Mouse (Mus musculus): ENCODE measurements around the gene Myl9.

Myl9 gene

DNA sequence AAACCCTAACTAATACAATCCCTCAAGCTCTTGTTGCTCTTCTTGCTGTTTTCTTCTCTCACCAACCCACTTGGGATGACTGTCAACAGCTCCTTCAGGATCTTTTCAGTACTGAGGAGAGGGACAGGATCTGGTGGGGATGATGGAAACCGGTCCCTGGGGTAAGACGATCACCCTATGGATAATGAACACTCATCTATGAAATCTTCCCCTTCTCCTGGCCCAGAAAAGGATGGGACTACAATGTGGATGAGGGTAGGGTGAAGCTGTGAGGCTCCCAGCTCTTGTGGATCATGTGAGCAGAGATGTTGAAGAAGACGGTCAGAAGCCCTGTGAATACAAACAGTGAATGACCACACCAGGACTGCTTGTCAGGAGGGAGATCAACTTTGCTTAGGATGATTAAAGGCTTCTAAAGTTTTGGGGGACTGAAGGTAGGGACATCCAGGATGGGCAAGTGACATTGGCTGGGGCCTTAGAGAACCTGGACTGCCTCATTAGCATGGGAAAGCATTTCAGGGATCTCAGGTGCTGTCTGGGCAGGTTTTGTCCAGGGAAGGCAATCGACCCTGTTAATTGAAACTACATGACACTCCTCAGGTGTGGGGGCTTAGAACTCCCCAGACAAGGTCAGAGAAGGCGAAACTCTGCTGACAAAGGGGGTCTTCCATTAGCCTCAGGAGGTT, 12.0 kb downstream of the Myl9 start:
- 87% methylated on average over 5 of the region's 5 CpGs for WGBS

DNA sequence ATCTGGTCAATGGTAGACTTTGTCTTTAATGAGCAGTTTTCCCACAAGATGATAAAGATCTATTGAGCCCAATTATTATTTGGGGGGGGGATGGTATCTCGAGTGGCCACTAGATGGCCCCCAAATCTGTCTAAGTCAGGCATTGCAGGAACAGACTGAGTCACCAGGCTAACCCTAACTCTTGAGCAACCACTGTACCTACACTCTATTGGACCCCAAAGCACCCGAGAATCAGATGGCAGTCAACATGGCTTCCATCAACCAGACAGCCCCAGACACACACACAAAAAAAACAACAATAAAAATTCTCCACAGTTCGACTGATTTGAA, 12.5 kb downstream of the Myl9 start:
- WGBS: 34% methylated on average over 3 of the region's 3 CpGs

DNA sequence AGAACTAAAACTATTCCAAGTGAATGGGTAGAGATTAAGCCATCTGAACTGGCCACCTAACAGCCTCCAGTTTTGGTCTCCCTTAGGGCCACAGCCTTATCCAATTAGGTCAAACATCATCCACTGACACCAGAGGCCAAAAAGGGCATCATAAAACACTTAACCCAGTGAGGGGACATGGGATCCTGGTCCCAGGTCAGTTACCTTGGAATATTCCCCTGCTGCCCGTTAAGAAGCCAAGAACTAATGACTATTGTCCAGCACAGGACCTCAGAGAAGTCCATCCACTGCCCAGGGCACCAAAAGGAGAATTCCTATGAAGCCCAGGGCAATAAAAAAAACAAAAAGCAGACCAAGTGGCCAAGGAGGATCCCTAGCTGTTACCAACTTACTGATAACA, 13.6 kb downstream of the Myl9 start:
- WGBS: 76% methylated on average over 1 of the region's 1 CpGs

DNA sequence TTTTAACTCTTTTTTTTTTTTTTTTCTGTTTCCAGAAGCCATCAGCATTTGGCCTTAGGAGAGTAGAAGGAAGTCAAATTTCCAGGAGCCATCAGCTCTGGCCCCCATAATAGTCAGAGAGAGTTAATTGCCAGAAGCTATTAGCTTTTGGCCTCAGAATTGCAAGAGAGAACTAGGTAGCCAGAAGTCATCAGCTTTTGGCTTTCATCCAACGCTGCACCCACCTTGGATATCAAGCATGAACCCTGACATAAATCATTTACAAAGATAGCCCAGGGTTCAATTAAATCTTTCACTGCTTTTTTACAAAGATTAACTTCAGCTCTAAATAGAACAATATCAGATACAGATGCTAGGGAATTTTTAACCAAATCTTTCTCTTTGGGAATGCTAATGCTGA, 23.3 kb downstream of the Myl9 start:
- WGBS: 85% methylated on average over 1 of the region's 1 CpGs

DNA sequence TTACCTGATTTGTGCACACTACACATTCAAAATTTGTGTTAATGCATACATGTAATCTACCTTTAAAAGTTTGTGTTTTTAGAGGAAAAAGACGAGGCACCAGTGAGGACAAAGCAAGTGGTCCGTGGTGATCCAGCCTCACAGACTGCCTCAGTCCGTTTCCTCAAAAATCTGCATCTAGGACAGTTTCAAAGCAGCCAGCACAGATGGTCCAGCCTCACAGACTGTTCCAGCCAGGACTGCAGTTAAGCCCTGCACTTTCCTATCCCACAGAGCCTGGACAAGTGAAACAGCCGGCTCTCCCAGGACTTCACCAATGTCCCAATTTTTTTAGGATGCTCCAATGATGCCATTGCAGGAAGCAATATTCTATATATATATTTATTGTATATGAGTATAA, 25.8 kb downstream of the Myl9 start:
- 62% methylated on average over 4 of the region's 4 CpGs for WGBS

DNA sequence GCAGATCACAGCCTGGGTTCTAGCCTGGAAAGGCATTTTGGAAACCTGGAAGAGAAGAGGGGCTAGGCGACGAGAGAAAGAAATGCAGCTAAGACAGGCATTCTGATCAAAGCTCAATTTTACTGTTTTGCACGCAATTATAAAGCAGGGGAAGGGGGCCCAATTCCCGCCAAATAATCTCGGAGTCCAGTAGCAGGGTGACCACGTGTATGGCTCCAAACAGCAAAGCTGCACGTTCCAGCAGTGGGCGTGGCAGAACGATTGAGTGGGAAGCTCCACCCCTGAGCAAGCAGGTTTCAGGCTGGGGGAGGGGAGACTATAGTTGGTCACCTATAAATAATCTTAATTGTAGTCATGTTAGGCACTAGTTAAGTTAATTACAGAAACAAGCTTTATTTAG, 26.9 kb downstream of the Myl9 start:
- WGBS: 49% methylated on average over 9 of the region's 9 CpGs

DNA sequence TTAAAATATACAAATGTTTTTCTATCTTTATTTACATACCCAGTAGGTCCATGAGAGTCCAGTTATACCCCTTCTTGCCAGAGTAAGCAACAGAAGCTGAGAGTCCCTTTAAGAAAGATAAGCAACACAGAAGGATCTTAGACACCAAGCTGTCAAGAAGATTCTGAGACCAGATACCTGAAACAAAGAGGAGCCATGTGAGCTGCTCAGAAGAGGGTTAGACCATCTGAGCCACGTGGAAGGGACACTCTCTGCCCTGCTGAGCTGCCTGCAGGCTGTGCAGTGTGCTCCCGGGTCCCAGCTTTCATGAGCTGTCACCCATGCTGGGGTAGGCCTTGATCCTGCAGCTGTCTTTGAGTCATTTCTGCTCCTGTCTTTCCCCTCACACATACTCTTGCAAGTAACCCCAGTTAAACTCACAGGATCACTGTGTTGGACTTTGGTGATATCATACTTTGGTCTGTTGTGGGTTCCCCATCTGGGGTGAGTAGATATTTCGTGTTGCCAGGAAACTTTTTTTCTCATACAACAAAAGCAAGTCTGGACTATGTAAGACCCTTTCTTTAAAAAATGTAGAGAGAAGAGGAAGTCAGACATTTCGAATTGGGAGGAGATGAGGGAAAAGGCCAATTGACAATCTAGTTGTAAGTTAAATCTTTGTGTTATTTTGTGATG, 28.6 kb downstream of the Myl9 start:
- WGBS: 74% methylated on average over 4 of the region's 4 CpGs

DNA sequence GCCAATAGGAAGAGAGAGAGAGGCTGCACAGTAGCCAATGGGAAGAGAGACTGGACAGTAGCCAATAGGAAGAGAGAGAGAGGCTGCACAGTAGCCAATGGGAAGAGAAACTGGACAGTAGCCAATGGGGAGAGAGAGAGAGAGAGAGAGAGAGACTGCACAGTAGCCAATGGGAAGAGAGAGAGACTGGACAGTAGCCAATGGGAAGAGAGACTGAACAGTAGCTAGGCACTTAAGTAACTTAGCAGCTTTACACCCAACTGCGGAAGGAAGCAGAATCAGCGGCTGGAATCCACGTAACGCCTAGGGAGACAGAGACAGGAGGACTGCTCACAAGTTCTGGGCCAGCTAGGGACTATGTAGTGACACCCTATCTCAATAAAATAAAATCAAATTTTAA, 29.4 kb downstream of the Myl9 start:
- 88% methylated on average over 4 of the region's 4 CpGs for WGBS

DNA sequence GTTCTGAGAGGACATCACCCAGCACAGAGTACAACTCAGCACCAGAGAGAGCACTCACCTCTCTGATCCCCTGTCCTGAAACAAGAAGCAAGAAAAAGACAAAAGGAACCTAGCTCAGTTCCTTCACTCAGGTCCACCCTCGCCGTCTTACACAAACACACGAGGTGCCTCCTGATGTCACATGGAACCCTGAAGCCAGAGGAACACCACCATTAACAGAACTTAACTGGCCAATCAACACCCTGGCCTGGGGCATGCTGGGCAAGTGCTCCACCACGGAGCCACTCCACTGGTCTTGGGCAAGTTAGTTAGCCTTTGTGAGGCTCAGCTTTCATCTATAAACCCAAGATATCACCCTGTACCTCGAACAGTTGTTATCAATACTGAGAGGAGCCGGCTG, 31.7 kb downstream of the Myl9 start:
- 80% methylated on average over 6 of the region's 6 CpGs for WGBS

DNA sequence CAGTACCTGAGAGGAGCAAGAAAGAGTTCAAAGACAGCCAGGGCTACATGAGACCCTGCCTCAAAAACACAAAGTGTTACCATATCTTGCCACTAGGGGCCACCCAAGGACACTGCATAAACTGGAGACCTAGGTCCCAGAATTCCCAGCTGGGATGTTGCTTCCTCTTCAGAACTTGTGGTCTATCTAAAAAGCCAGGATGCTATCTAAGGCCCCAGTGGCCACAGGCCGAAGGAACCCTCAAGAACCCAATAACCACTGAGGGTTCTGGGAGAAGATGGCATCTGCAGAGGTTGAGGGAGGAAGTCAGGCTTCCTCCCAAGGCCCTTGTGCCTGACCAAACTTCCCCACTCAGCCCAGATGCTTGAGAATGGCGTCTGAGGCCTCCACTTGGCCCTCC, 34.4 kb downstream of the Myl9 start:
- 37% methylated on average over 2 of the region's 2 CpGs for WGBS

DNA sequence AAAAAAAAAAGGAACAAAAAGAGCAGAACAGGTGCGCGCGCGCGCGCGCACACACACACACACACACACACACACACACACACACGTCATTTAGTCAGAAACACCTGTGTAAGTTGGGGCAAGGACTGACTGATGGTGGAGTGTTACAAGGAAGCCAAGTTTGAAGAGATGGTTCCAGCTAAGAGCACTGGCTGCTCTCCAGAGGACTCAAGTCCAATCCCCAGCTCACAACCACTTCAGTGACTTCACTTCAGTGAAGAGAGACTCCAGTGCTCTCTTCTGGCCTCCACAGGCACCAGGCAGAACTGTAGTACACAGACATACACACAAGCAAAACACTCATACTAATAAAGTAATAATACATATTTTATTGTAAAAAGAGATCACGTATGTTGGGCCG, 35.5 kb downstream of the Myl9 start:
- 98% methylated on average over 10 of the region's 10 CpGs for WGBS

DNA sequence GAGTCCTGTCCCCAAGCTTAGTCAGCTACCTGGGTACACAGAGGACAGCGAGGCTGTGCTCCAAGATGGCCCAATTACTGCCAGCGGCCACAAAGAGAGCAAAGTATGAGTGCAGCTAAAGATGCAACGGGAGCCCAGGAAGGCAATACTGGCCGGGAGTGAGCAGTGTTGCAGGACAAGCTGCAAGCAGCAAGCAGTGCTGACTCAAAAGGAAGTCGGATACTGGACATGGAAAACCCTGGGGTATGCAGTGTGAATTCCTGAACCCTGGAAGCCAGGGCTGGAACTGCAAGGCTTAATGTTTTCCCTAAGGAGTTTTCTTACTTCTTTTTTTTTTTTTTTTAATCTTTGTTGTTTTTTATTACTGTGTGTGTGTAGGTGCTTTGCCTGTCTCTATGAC, 36.3 kb downstream of the Myl9 start:
- 78% methylated on average over 5 of the region's 5 CpGs for WGBS

DNA sequence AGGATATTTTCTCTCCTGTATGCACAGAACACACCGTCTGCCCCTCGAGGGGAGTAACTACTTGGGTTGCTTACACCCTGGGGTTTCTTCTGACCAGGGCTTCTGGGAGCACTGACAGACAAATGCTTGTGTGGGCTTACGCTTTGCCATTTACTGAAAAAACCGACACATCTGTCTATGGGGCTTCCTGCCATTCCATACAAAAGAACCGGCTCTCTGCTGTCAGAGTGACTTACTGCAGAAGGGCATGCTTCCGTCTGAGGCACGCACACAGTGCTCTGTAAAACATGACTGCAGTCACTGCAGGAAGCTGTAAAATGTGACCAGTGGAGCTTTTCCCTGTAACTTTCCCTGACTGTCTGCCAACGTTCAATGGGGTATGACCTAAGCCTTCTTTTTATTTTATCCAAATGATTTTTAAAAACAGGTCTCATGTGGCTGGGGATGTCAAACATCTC, 39.2 kb downstream of the Myl9 start:
- 48% methylated on average over 8 of the region's 8 CpGs for WGBS

DNA sequence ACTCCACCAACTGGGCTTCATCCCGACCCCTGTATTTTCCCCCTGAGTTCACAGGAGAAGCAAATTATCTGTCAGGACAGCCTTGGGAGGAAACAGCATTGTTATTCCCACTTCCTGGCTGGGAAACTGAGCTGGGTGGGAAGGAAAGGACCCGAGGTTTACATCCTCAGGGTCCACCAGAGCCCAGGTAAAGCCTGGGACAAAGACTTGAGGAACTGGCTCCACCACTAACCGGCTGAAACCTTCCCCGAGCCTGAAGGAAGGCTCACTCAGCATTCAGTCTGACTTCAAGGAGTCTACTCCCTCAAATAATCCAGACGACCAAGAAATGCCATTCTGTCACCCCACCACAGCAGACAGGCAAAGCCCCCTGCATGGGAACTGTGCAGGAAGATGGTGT, 39.7 kb downstream of the Myl9 start:
- 57% methylated on average over 5 of the region's 5 CpGs for WGBS

DNA sequence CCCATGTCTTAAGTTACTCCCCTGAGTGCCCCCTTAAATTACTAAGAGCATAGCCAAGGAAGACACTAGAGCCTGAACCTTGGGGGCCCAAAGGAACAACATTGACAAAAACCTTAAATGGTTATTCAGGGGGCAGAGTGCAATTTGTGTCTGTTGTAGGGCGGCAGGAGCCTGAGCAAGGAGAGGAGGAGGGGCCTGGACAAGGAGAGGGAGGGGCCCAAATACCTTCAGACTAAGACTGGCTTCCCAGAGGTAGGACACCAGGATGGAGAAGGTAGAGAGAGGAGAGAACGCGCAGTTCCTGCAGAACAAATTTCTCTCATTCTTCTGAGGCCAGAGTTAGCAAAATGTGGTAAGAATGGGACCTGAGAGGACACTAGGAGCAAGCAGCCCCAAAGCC, 40.2 kb downstream of the Myl9 start:
- WGBS: 96% methylated on average over 3 of the region's 3 CpGs

DNA sequence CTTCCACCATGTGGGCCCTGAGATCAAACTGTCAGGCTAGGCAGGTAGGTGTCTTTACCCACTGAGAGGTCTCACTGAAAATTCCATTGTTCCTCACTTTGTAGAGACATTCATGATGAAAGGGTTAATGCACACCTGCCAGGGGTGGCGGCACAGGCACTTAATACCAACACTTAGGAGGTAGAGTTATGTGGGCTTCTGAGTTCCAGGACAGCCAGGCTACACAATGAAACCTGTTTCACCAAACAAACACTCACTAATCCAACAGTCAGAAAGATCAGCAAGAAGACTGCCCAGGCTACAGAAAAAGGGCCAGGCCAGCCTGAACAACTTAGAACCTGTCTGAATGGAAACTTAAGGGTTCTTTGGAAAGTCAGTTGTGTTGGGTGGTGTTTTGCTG, 40.9 kb downstream of the Myl9 start:
- 82% methylated on average over 1 of the region's 1 CpGs for WGBS

DNA sequence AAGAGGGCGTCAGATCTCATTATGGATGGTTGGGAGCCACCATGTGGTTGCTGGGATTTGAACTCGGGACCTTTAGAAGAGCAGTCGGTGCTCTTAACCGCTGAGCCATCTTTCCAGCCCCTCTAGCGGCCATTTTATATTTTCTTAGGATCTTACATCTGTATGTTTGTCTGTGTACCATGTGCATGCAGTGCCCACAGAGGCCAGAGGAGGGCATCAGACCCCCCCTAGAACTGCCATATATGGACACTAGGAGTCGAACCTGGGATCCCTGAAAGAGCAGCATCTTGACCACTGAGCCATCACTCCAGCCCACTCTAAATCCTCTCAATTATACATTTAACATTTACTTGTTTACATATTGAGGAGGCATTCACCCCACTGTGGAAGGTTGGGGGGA, 49.9 kb downstream of the Myl9 start:
- 85% methylated on average over 6 of the region's 6 CpGs for WGBS
